Mouse (Mus musculus) embryonic fibroblast, embryonic 13.5 days (primary cell): Measurements from ENCODE around the gene Cish.

Source experiments
- CTCF ChIP-seq: IDR thresholded peaks from 2 replicates; pipeline ENCODE4 v1.5.1; 2011; ENCODE audit warnings: mild to moderate bottlenecking, control low read depth, low read length, moderate library complexity, borderline replicate concordance; ENCODE audit not compliant: insufficient read depth
- POLR2A ChIP-seq: IDR thresholded peaks from 2 replicates; pipeline ENCODE4 v1.6.1; 2011; ENCODE audit warnings: low read depth, mild to moderate bottlenecking, control low read depth, low read length, moderate library complexity

GRCm38 (mm10) chr9:107313926-107314325 is 18.1 kb downstream of the Cish start:
- no peak for TF ChIP-seq CTCF
- no peak for TF ChIP-seq POLR2A
